Mouse (Mus musculus) lung, embryonic 14.5 days (tissue): ENCODE data around the gene Mpp6. TPM values are rescaled to one million over a fixed set of nuclear protein-coding genes. Genes with fewer than 3 reads are reported as not detected.

ENCODE experiments used
- ATAC-seq: fragments of 200-750 bp; cut with Nextera tagmentation; 2 replicates; pipeline ENCODE4 v1.8.0; 2017; ENCODE audit warnings: mild to moderate bottlenecking, moderate TSS enrichment, moderate library complexity; ENCODE audit not compliant: insufficient read depth
- DNase-seq: peaks from one replicate; pipeline ENCODE4 v3.0.0-alpha.2; 2015
- H3K27ac ChIP-seq: fragments of 300-500 bp; sonication (generic); 2 replicates; pipeline ENCODE4 v1.5.1; 2014; ENCODE audit warnings: low read depth, mild to moderate bottlenecking, moderate library complexity
- H3K27me3 ChIP-seq: fragments of 300-500 bp; sonication (generic); 2 replicates; pipeline ENCODE4 v1.6.1; 2014; ENCODE audit warnings: low read length, control low read depth; ENCODE audit not compliant: insufficient read depth
- H3K36me3 ChIP-seq: fragments of 300-500 bp; sonication (generic); 2 replicates; pipeline ENCODE4 v1.6.1; 2014; ENCODE audit warnings: control low read depth; ENCODE audit not compliant: insufficient read depth
- H3K4me1 ChIP-seq: fragments of 300-500 bp; sonication (generic); 2 replicates; pipeline ENCODE4 v1.6.1; 2014; ENCODE audit warnings: antibody characterized with exemption, control low read depth; ENCODE audit not compliant: insufficient read depth
- H3K4me2 ChIP-seq: fragments of 300-500 bp; sonication (generic); 2 replicates; pipeline ENCODE4 v1.6.1; 2014; ENCODE audit warnings: mild to moderate bottlenecking
- H3K4me3 ChIP-seq: fragments of 300-500 bp; sonication (generic); 2 replicates; pipeline ENCODE4 v1.5.1; 2014; ENCODE audit warnings: low read depth, low read length
- H3K9ac ChIP-seq: fragments of 300-500 bp; sonication (generic); 2 replicates; pipeline ENCODE4 v1.6.1; 2014
- H3K9me3 ChIP-seq: fragments of 300-500 bp; sonication (generic); 2 replicates; pipeline ENCODE4 v1.6.1; 2016; ENCODE audit warnings: low read depth, low read length, control low read depth
- CTCF ChIP-seq: IDR thresholded peaks from 2 replicates; pipeline ENCODE4 v1.5.1; 2016; ENCODE audit warnings: antibody characterized with exemption, low read depth
- WGBS: fragments of 180-500 bp; shearing (Covaris S2); extraction: QIAGEN DNeasy Blood & Tissue Kit; methylation state at CpG from one replicate; pipeline ENCODE4 v1.1.7; 2014; 5-methylcytosine and 5-hydroxymethylcytosine counted together
- polyA plus RNA-seq: library from polyadenylated mRNA; unstranded; fragments of >200 nt; fragmentation: Nextera tagmentation; extraction: Ambion mirVana; gene quantifications from 2 replicates; pipeline ENCODE4 v1.2.1, GENCODE M21; 2014

Mpp6 gene
- polyA plus RNA-seq, 1 experiment from 2014 or later = 77.2 TPM

- peak; percentile 17 for DNase-seq
- no peak overlapping the region for H3K4me2 ChIP-seq
- no peak overlapping the region for H3K9ac ChIP-seq
- WGBS = 71% methylated on average over 4 of the region's 4 CpGs
- H3K36me3 ChIP-seq = peaks cover 27% of the 10 kb centered on the region
- ATAC-seq = no peak
- H3K27ac ChIP-seq = no peak overlapping the region
- no peaks in the 10 kb centered on the region for H3K9me3 ChIP-seq
- TF ChIP-seq CTCF = no peak
- H3K27me3 ChIP-seq = no peaks in the 10 kb centered on the region
- H3K4me1 ChIP-seq = no peaks in the 10 kb centered on the region
- H3K4me3 ChIP-seq = no peak overlapping the region
Measured at GRCm38 (mm10) chr6:50187955-50188354, 77.9 kb downstream of the Mpp6 start.

GRCm38 (mm10) chr6:50189376-50189775 lies 79.3 kb downstream of the Mpp6 start:
- no peak overlapping the region for H3K4me2 ChIP-seq
- peaks cover 19% of the 10 kb centered on the region for H3K36me3 ChIP-seq
- H3K9me3 ChIP-seq = no peaks in the 10 kb centered on the region
- H3K4me1 ChIP-seq = no peaks in the 10 kb centered on the region
- H3K27ac ChIP-seq = no peak overlapping the region
- no peak for TF ChIP-seq CTCF
- no peak overlapping the region for H3K4me3 ChIP-seq
- no peak for ATAC-seq
- peak; percentile 25 for DNase-seq
- no peak overlapping the region for H3K9ac ChIP-seq
- no peaks in the 10 kb centered on the region for H3K27me3 ChIP-seq

- Histone ChIP-seq H3K4me1 (no peaks in the 10 kb centered on the region), H3K4me2 (no peak overlapping the region), H3K36me3 (peaks cover 20% of the 10 kb centered on the region; the same call in 1 of the 2 replicates), H3K9ac (no peak overlapping the region), H3K4me3 (no peak overlapping the region), H3K27me3 (no peaks in the 10 kb centered on the region), H3K27ac (no peak overlapping the region), H3K9me3 (no peaks in the 10 kb centered on the region)
- ATAC-seq (no peak), DNase-seq (no peak)
- TF ChIP-seq CTCF = no peak
- WGBS = 78% methylated on average over 3 of the region's 3 CpGs
Measured at GRCm38 (mm10) chr6:50191605-50192004, 81.6 kb downstream of the Mpp6 start.

GRCm38 (mm10) chr6:50192169-50192568 lies 82.1 kb downstream of the Mpp6 start:
- peaks cover 21% of the 10 kb centered on the region; the same call in 1 of the 2 replicates for H3K36me3 ChIP-seq
- no peak overlapping the region for H3K4me2 ChIP-seq
- H3K27me3 ChIP-seq = no peaks in the 10 kb centered on the region
- H3K9ac ChIP-seq = no peak overlapping the region
- no peak overlapping the region for H3K4me3 ChIP-seq
- no peak for TF ChIP-seq CTCF
- H3K4me1 ChIP-seq = no peaks in the 10 kb centered on the region
- DNase-seq (no peak), ATAC-seq (no peak)
- no peaks in the 10 kb centered on the region for H3K9me3 ChIP-seq
- WGBS = 59% methylated on average over 1 of the region's 1 CpGs
- H3K27ac ChIP-seq = no peak overlapping the region

GRCm38 (mm10) chr6:50192822-50193221 lies 82.8 kb downstream of the Mpp6 start:
- DNase-seq = no peak
- no peaks in the 10 kb centered on the region for H3K9me3 ChIP-seq
- no peak for TF ChIP-seq CTCF

GRCm38 (mm10) chr6:50193851-50194250 lies 83.8 kb downstream of the Mpp6 start:
- DNase-seq (no peak), ATAC-seq (no peak)
- Histone ChIP-seq H3K9me3 (no peaks in the 10 kb centered on the region), H3K4me1 (no peaks in the 10 kb centered on the region), H3K27me3 (no peaks in the 10 kb centered on the region), H3K4me3 (no peak overlapping the region), H3K36me3 (peaks cover 33% of the 10 kb centered on the region; the same call in 1 of the 2 replicates), H3K9ac (no peak overlapping the region), H3K4me2 (no peak overlapping the region), H3K27ac (no peak overlapping the region)
- 67% methylated on average over 5 of the region's 5 CpGs for whole genome bisulfite sequencing
- TF ChIP-seq CTCF = no peak

More at GRCm38 (mm10) chr6:50192822-50193221, 82.8 kb downstream of the Mpp6 start:
- ATAC-seq = no peak
- 91% methylated on average over 3 of the region's 3 CpGs for WGBS
- Histone ChIP-seq H3K27ac (no peak overlapping the region), H3K4me3 (no peak overlapping the region), H3K4me1 (no peaks in the 10 kb centered on the region), H3K27me3 (no peaks in the 10 kb centered on the region), H3K9ac (no peak overlapping the region), H3K4me2 (no peak overlapping the region), H3K36me3 (peaks cover 27% of the 10 kb centered on the region; the same call in 1 of the 2 replicates)

GRCm38 (mm10) chr6:50204356-50204755 lies 94.3 kb downstream of the Mpp6 start:
- 81% methylated on average over 4 of the region's 4 CpGs for WGBS
- ATAC-seq = no peak

GRCm38 (mm10) chr6:50205093-50205492 lies 95.1 kb downstream of the Mpp6 start:
- Histone ChIP-seq H3K27ac (no peak overlapping the region), H3K9me3 (no peaks in the 10 kb centered on the region), H3K4me3 (no peak overlapping the region), H3K27me3 (no peaks in the 10 kb centered on the region), H3K4me1 (no peaks in the 10 kb centered on the region), H3K36me3 (0 out of 2 replicates have a peak, but pooled peaks cover 3% of the 10 kb centered on the region), H3K4me2 (no peak overlapping the region), H3K9ac (no peak overlapping the region)
- TF ChIP-seq CTCF = no peak
- no peak for DNase-seq
- WGBS = 91% methylated on average over 4 of the region's 4 CpGs
- ATAC-seq = no peak

More at GRCm38 (mm10) chr6:50204356-50204755, 94.3 kb downstream of the Mpp6 start:
- Histone ChIP-seq H3K27ac (no peak overlapping the region), H3K36me3 (0 out of 2 replicates have a peak, but pooled peaks cover 3% of the 10 kb centered on the region), H3K27me3 (no peaks in the 10 kb centered on the region), H3K9me3 (no peaks in the 10 kb centered on the region), H3K4me1 (no peaks in the 10 kb centered on the region), H3K4me3 (no peak overlapping the region), H3K9ac (no peak overlapping the region), H3K4me2 (no peak overlapping the region)
- TF ChIP-seq CTCF = no peak
- no peak for DNase-seq
